Mouse (Mus musculus) limb, embryonic 11.5 days (tissue): ENCODE results near the gene Zfhx3. TPM values are rescaled to one million over a fixed set of nuclear protein-coding genes. Genes with fewer than 3 reads are reported as not detected.

Source experiments
- ATAC-seq: fragments of 200-750 bp; cut with Nextera tagmentation; 2 replicates; pipeline ENCODE4 v1.8.0; 2017; ENCODE audit warnings: low read depth; ENCODE audit not compliant: insufficient number of reproducible peaks, low FRiP score, low TSS enrichment
- DNase-seq: peaks from one replicate; pipeline ENCODE4 v3.0.0-alpha.2; 2015; ENCODE audit warnings: low spot score
- H3K27ac ChIP-seq: fragments of 300-500 bp; sonication (generic); replicated peaks from 2 replicates; pipeline ENCODE4 v1.5.1; 2014; ENCODE audit warnings: low read depth, mild to moderate bottlenecking, low read length
- H3K27me3 ChIP-seq: fragments of 300-500 bp; sonication (generic); 2 replicates; pipeline ENCODE4 v1.6.1; 2014; ENCODE audit warnings: mild to moderate bottlenecking, low read length, mixed read lengths; ENCODE audit not compliant: control insufficient read depth, insufficient read depth
- H3K36me3 ChIP-seq: fragments of 300-500 bp; sonication (generic); 2 replicates; pipeline ENCODE4 v1.6.1; 2014; ENCODE audit warnings: mild to moderate bottlenecking, low read length, moderate library complexity, mixed read lengths; ENCODE audit not compliant: control insufficient read depth, insufficient read depth
- H3K4me1 ChIP-seq: fragments of 300-500 bp; sonication (generic); 2 replicates; pipeline ENCODE4 v1.6.1; 2014; ENCODE audit warnings: low read length, mixed read lengths; ENCODE audit not compliant: control insufficient read depth, insufficient read depth
- H3K4me2 ChIP-seq: fragments of 300-500 bp; sonication (generic); 2 replicates; pipeline ENCODE4 v1.6.1; 2014; ENCODE audit warnings: low read depth, mild to moderate bottlenecking, moderate library complexity; ENCODE audit not compliant: severe bottlenecking
- H3K4me3 ChIP-seq: fragments of 300-500 bp; sonication (generic); 2 replicates; pipeline ENCODE4 v1.5.1; 2014; ENCODE audit warnings: low read depth, low read length
- H3K9ac ChIP-seq: fragments of 300-500 bp; sonication (generic); 2 replicates; pipeline ENCODE4 v1.6.1; 2014; ENCODE audit warnings: mild to moderate bottlenecking, low read length
- H3K9me3 ChIP-seq: fragments of 300-500 bp; sonication (generic); 2 replicates; pipeline ENCODE4 v1.6.1; 2016; ENCODE audit warnings: low read length; ENCODE audit not compliant: control insufficient read depth
- WGBS: fragments of 180-500 bp; shearing (Covaris S2); extraction: QIAGEN DNeasy Blood & Tissue Kit; methylation state at CpG from one replicate; pipeline ENCODE4 v1.1.7; 2014; 5-methylcytosine and 5-hydroxymethylcytosine counted together
- polyA plus RNA-seq: library from polyadenylated mRNA; unstranded; fragments of >200 nt; fragmentation: Nextera tagmentation; extraction: Ambion mirVana; gene quantifications from 2 replicates; pipeline ENCODE4 v1.2.1, GENCODE M21; 2014

The Zfhx3 gene
- polyA plus RNA-seq, 1 experiment from 2014 or later, result 36.4 TPM

DNA sequence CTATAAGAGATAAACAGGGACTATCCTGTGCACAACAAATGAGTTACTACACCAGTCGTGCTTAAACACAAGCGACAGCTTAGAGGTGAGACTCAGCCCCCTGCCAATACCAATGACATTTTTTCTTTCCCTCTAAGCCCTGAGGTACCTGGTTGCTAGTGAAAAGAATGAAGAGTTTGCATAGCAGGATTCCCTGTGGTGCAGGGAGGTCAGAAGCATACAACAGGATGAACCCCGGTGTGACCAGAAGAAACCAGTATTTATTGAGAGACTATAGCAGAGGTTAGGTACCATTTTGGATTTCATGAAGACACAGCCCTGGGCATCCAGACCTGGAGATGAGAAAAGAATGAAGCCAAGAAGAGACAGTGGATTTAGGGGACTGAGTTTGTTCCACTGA, 498.0 kb downstream of the Zfhx3 start:
- H3K27ac ChIP-seq, result no peak overlapping the region
- DNase-seq, result no peak
- H3K9ac ChIP-seq, result no peak overlapping the region
- ATAC-seq, result no peak
- H3K27me3 ChIP-seq, result no peaks in the 10 kb centered on the region
- no peaks in the 10 kb centered on the region for H3K9me3 ChIP-seq
- H3K4me3 ChIP-seq, result no peak overlapping the region
- H3K4me1 ChIP-seq, result no peaks in the 10 kb centered on the region
- WGBS, result 68% methylated on average over 3 of the region's 3 CpGs
- H3K4me2 ChIP-seq, result no peak overlapping the region
- H3K36me3 ChIP-seq, result no peaks in the 10 kb centered on the region

DNA sequence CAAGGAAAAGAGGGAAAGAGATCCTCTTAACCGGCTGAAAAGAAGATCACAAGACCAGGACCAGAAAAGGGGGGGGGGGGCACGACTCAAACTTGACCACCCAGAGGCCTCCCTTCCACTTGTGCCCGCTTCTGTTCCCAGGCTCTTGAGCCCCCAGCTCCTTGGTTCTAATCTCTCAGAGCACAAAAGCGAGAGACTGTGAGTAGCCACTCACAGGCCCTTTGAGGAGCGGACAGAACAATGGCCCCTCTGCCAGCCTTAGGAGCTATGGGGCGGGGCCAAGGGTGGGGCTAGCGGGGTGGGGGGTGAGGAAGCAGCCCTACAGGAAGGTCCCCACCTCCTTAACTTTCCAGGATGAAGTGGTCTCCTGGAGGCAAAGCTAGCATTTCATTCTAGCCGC, 508.4 kb downstream of the Zfhx3 start:
- H3K27me3 ChIP-seq, result no peaks in the 10 kb centered on the region
- H3K27ac ChIP-seq, result no peak overlapping the region
- H3K9me3 ChIP-seq, result no peaks in the 10 kb centered on the region
- no peaks in the 10 kb centered on the region for H3K4me1 ChIP-seq
- H3K4me2 ChIP-seq, result no peak overlapping the region
- H3K4me3 ChIP-seq, result no peak overlapping the region
- 43% methylated on average over 8 of the region's 8 CpGs for WGBS
- no peaks in the 10 kb centered on the region for H3K36me3 ChIP-seq
- DNase-seq (no peak), ATAC-seq (no peak)
- no peak overlapping the region for H3K9ac ChIP-seq

DNA sequence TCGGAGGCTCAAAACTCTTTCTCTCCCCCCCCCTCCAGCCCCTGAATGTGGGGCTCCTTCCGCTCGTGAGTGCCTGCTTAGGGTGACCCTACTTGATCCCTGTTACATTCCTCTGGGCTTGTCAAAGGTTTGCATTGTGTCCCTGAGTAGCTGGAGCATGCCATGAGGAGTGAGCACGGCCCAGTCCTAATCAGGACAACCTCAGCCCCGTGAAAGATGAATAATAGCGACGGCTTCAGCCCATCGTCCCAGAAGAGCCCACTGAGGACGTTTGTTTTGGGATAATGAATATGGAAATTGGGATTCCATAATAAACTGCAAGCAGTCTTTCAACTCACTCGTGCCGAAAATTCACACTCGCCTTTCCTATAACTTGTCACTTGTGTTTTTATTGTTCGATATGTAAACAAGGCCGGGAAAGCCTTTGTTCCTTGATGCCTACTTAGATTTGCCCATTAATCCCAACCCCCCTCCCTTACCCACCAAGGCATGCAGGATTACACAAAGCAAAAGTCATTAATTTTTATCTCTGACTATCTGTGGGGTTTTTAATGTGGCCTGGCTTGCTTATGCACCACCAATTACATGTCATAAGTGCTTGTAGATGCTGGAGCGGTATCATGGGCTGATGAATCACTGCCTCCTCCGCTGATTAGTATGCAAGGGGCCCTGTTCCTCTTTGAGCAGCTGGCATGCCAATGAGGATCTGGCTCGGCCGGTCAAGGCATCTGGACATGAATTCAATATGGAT, 512.3 kb downstream of the Zfhx3 start:
- H3K9ac ChIP-seq, result no peak overlapping the region
- no peak overlapping the region for H3K4me3 ChIP-seq
- DNase-seq (no peak), ATAC-seq (no peak)
- H3K4me1 ChIP-seq, result no peaks in the 10 kb centered on the region
- H3K36me3 ChIP-seq, result no peaks in the 10 kb centered on the region
- H3K4me2 ChIP-seq, result no peak overlapping the region
- 83% methylated on average over 18 of the region's 18 CpGs for WGBS
- no peak overlapping the region for H3K27ac ChIP-seq
- no peaks in the 10 kb centered on the region; the same call in 1 of the 2 replicates for H3K9me3 ChIP-seq
- no peaks in the 10 kb centered on the region for H3K27me3 ChIP-seq

DNA sequence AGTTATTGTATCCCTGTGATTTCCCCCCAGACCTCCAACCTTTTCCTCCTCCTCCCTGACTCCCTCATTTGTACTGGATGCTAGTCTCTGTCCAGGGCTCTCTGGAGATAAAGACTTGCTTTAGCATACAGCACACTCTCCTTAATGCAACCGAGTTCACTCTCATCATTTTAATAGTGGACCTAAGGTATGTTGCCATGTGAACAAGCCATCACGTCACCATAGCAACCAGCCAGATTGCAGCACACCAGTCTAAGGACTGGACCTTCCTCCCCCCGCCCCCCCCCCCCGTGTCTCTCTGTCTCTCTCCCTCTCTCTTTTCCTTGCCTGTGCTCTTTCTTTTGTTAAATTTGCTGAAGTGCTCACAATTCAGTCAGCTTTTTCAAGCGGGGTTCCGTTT, 524.2 kb downstream of the Zfhx3 start:
- H3K27ac ChIP-seq, result no peak overlapping the region
- ATAC-seq (no peak), DNase-seq (no peak)
- no peaks in the 10 kb centered on the region for H3K27me3 ChIP-seq
- H3K4me1 ChIP-seq, result no peaks in the 10 kb centered on the region; the same call in 1 of the 2 replicates
- H3K4me3 ChIP-seq, result no peak overlapping the region
- no peaks in the 10 kb centered on the region for H3K36me3 ChIP-seq
- no peak overlapping the region for H3K9ac ChIP-seq
- WGBS, result 77% methylated on average over 6 of the region's 6 CpGs
- H3K4me2 ChIP-seq, result no peak overlapping the region
- no peaks in the 10 kb centered on the region for H3K9me3 ChIP-seq

DNA sequence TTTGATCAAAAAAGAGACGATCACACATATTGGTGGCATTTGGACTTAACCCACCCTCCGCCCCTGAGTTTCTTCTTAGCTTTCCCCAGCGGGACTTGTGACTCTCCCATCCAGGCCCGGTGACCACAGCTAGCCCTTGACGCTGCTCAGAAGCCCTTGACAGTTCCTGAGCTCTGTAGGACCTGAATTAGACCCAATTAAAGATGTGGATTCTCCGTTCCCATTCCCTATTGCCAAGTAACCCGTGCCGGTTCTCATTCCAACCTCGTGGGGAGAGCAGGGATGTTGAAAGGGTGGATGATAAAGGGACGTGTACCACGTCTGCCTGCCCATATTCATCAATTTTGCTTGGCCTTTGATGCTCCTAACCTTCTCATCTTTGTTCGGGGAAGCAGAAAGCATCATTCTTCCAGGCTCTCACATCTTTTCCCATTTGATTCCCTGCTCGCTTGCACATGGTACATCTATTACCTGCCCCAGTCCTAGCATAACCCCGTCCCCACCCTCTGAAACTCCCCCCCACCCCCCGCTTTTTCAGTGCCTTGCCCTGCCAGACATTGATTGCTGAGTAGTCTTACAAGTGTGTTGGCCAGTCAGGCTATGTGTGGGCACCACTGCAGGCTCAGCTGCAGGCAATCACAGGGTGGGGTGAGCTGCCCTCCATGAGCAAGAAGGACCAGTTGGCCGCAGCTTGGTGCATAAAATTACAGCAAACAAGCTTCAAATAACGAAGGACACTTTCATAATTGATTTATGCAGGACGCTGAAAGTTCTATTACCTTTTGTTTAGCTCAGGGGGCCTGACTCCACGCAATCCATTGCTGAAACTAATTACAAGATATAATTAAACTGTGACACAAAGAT, 525.0 kb downstream of the Zfhx3 start:
- no peak for ATAC-seq
- no peaks in the 10 kb centered on the region; the same call in 1 of the 2 replicates for H3K4me1 ChIP-seq
- H3K27me3 ChIP-seq, result no peaks in the 10 kb centered on the region
- H3K36me3 ChIP-seq, result no peaks in the 10 kb centered on the region
- H3K4me2 ChIP-seq, result no peak overlapping the region
- whole genome bisulfite sequencing, result 68% methylated on average over 19 of the region's 19 CpGs
- no peaks in the 10 kb centered on the region for H3K9me3 ChIP-seq
- no peak overlapping the region for H3K27ac ChIP-seq
- no peak overlapping the region for H3K4me3 ChIP-seq
- no peak for DNase-seq
- H3K9ac ChIP-seq, result no peak overlapping the region

DNA sequence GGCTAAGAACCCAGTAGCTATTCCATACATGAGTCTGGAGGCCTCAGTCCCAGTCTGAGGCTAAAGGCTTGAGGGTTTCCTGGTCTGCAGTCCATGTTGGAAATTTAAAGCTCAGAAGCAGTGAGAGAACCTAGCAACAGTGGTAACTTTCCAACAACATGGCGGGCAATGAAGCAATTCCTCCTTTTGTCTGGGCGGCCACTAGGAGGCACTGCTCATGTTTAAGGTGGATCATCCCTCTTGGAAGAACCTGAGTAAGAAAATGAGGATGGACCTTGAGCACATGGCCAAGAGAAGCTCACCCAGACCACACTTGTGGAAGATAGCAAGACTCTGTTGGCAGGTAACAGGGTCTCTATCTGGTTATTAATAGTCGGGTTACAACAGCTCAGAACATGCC, 527.8 kb downstream of the Zfhx3 start:
- Histone ChIP-seq H3K4me2 (no peak overlapping the region), H3K4me3 (no peak overlapping the region), H3K36me3 (no peaks in the 10 kb centered on the region), H3K27me3 (no peaks in the 10 kb centered on the region), H3K9ac (no peak overlapping the region), H3K27ac (no peak overlapping the region), H3K4me1 (no peaks in the 10 kb centered on the region; the same call in 1 of the 2 replicates), H3K9me3 (no peaks in the 10 kb centered on the region)
- ATAC-seq, result no peak
- DNase-seq, result no peak
- WGBS, result 98% methylated on average over 3 of the region's 3 CpGs

DNA sequence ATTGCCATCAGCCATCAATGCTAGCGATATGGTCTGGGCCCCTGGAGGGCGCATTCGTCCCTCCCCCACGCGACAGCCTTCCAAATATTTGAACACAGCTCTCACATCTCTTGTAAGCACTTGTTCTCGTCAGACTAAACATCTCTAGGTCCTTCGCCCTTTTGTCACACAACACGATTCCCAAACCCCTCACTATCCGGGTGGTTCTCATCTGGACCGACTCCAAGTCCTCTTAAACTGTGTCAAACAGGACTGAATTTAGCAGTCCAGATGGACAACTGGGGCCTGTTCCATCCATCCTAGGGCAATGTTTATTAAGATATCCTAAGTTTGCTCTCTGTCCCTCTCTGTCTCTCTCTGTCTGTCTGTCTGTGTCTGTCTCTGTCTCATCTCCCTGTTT, 532.1 kb downstream of the Zfhx3 start:
- no peak overlapping the region for H3K4me2 ChIP-seq
- no peaks in the 10 kb centered on the region for H3K36me3 ChIP-seq
- H3K9me3 ChIP-seq, result no peaks in the 10 kb centered on the region
- no peaks in the 10 kb centered on the region for H3K4me1 ChIP-seq
- ATAC-seq (no peak), DNase-seq (no peak)
- WGBS, result 90% methylated on average over 10 of the region's 10 CpGs
- H3K4me3 ChIP-seq, result no peak overlapping the region
- no peak overlapping the region for H3K27ac ChIP-seq
- no peaks in the 10 kb centered on the region for H3K27me3 ChIP-seq
- H3K9ac ChIP-seq, result no peak overlapping the region

DNA sequence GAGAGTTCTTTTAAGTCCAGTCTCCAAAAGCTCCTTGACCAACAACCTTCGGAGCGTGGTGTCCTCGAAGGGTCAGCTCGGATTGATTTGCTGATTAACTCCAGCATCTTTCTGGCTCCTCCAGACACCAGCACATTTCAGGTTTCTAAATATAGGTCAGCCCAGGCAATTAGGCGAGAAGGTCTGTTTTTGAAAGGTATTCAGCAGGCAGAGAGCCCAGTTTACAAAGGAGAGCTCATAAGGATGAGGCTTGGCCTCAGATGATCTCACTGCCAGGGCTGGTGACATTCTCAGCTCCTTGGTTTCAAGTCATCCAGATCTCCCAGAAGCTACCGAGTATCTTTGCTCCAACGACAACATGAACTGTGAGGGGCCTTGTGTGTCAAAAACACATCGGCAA, 535.7 kb downstream of the Zfhx3 start:
- no peak overlapping the region for H3K9ac ChIP-seq
- no peak overlapping the region for H3K27ac ChIP-seq
- no peaks in the 10 kb centered on the region for H3K27me3 ChIP-seq
- no peak overlapping the region for H3K4me2 ChIP-seq
- no peaks in the 10 kb centered on the region for H3K9me3 ChIP-seq
- DNase-seq (no peak), ATAC-seq (no peak)
- 85% methylated on average over 8 of the region's 8 CpGs for WGBS
- 0 out of 2 replicates have a peak, but pooled peaks cover 6% of the 10 kb centered on the region for H3K4me1 ChIP-seq
- no peaks in the 10 kb centered on the region for H3K36me3 ChIP-seq
- no peak overlapping the region for H3K4me3 ChIP-seq
